Mouse (Mus musculus) cerebellum, adult 11 months (tissue): Measurements from ENCODE around the gene Nln.

ENCODE experiments used
- DNase-seq: peaks from one replicate; pipeline ENCODE4 v3.0.0; 2022

Nln gene

GRCm38 (mm10) chr13:104109288-104109815, at the start of gene Nln, which contains the start of gene Sgtb:
TSS of gene Nln (minus strand) at chr13:104109614.
TSS of gene Sgtb (plus strand) at chr13:104109741.
- peak; percentile 76 for DNase-seq

DNA sequence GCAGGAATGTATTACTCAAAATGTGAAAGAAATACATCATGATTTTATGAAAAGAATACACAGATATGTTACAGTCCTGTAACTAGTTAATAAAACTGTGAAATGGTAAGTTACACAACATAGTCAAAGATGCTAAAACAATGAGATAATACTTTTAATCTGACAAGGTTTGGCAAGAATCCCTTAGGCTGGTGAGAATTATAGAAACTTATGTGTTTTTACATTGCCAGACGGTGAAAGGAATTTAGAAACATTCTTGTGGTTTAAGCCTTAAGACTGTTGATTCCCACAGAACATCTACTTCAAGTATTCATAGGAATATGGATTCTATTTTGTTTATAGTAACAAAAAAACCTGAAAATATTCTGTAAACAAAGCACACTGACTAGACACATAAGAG, 46.3 kb upstream of the Nln start:
- DNase-seq: no peak

GRCm38 (mm10) chr13:104155106-104155505, 45.7 kb upstream of the Nln start:
- no peak for DNase-seq

DNA sequence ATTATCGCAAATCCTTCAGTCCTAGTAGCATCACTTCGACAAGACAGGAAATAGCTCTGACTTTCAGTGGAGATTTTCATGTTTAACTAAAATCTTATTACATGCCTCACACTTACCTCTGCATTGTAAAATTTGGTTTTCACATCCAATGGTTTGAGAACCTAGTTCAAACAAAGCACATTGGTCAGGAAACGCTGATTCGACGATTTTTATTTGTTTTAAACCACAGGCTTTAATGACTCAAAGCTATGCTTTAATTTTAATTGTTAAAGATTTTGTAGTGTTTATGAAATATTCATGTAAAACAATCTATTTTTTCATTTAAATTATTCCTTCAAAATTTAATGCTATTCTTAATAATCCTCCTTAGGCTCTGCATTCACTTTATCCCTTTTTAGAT, 44.8 kb upstream of the Nln start:
- no peak for DNase-seq

GRCm38 (mm10) chr13:104145646-104146045, 36.2 kb upstream of the Nln start:
- no peak for DNase-seq

GRCm38 (mm10) chr13:104144871-104145270, 35.5 kb upstream of the Nln start:
- no peak for DNase-seq

DNA sequence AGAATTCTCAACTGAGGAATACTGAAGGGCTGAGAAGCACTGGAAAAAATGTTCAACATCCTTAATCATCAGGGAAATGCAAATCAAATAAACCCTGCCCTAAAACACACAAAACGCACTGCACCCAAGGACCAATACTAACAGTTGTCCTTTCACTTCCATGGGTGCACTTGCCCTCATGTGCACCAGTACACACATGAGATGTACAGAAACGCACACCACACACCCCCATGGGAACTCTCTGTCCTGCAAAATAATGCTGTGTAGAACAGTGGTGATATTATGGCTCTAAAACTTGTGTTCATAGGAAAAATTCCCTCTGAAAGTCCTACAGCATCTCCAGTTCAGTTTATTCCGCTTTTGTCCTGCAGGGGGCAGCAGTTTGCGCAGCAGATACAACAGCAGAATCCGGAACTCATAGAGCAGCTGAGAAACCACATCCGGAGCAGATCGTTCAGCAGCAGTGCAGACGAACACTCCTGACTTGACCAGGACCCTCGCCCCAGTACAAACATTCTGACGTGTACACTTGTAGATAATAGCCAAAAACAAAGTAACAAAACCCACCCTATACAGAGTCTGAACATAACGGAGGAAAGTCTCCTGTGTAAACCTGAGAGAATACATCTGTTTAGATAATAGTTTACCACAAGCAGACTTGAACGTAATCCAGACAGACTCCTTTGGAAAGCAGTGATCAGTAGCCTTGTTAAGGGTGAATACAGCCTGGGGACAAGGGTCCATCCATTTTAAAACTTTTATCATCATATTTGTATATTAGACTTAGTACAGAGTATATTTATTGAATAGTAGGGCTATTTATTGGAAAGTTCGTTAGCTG, 30.2 kb upstream of the Nln start:
- peak; percentile 66 for DNase-seq

GRCm38 (mm10) chr13:104134510-104135085, 25.2 kb upstream of the Nln start:
- no peak for DNase-seq

- no peak for DNase-seq
These were observed 23.1 kb upstream of the Nln start for GRCm38 (mm10) chr13:104132561-104132960.

DNA sequence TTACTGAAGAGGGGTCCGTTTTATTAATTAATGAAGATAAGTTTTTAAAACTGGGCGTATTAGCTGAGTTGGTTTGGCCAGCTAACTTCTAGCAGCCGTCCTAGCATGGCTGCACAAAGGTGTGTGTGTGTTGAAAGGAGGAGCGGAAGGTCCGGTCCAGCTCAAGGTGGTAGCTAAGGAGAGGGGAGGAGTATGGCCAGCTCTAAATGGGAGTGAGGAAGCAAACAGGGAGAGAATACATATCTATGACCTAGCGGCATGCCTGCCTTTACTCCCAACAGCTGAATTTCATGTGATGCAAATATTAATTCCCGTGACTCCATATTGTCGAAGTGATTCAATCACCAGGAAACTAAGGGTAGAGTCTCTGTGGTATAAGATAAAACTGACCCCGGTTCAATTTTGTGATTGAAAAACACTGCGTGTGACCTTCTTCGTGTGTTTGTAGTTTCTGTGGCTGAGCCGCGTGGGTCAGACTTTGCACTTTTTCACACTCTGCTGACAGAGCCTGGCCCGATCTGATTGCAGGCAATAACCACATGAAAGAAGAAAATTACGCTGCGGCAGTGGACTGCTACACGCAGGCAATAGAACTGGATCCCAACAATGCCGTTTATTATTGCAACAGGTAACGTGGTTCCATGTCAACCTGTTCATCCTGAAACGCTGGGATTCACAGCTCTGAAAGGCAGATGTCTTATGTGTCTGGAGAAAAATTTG, 14.4 kb upstream of the Nln start:
- no peak for DNase-seq

- DNase-seq: no peak
These were observed 12.8 kb upstream of the Nln start for GRCm38 (mm10) chr13:104122078-104122840.

DNA sequence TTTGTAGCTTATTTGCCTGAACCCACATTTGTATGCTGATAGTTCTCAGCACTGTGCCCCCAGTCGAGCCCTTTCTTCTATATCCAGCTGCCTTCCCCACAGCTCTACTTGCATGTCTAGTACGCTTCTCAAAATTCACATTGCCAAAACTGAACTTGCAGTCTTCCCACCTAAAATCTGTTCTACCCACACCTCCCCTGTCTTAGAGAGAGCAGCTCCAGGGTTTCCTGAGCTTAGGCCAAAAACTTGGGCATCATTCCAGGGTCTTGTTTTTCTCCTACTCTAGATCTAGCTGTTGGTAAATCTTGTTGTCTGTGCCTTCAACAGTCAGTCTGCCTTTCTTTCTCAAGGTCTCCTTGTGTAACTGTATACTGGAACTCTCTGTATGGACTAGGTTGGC, 5.4 kb upstream of the Nln start:
- no peak for DNase-seq

DNA sequence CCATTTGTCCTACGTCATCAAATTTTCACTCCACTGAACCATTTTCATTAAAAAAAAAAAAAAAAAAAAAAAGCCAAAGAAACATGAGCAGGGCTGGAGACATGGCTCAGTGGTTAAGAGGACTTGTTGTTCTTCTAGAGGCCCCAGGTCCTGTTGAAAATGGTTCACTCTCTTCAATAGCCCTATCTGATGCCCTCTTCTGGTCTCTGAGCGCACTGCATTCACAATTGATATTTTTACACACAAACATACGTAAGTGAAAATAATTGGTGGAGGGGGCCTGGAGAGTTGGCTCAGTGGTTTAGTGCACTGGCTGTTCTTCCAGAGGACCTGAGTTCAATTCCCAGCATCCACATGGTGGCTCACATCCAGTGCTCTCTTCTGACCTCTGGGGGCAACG, 4.4 kb upstream of the Nln start:
- DNase-seq: no peak

GRCm38 (mm10) chr13:104112266-104112900, 3.0 kb upstream of the Nln start:
- no peak for DNase-seq

DNA sequence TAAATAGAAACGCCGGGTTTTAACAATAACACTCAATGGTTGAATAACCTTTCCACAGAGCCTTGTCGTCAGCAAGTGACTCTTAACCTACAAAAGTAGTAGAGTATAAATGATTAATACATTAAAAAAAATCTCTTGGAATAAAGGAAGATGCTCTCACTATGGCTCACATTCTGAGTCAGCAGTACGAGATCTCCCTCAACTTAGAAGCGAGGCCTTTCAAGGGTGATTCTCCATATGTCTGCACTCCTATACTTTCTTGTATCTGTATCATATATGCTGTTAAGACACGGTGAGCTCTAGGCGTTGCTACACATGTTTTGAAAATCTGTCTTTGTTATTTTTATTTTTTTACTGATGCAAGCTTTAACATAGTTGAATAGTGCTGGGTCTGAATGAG, 1.1 kb upstream of the Nln start:
- DNase-seq: no peak

- peak; percentile 64 for DNase-seq
These were observed 555 bp upstream of the Nln start for GRCm38 (mm10) chr13:104109816-104110521.

DNA sequence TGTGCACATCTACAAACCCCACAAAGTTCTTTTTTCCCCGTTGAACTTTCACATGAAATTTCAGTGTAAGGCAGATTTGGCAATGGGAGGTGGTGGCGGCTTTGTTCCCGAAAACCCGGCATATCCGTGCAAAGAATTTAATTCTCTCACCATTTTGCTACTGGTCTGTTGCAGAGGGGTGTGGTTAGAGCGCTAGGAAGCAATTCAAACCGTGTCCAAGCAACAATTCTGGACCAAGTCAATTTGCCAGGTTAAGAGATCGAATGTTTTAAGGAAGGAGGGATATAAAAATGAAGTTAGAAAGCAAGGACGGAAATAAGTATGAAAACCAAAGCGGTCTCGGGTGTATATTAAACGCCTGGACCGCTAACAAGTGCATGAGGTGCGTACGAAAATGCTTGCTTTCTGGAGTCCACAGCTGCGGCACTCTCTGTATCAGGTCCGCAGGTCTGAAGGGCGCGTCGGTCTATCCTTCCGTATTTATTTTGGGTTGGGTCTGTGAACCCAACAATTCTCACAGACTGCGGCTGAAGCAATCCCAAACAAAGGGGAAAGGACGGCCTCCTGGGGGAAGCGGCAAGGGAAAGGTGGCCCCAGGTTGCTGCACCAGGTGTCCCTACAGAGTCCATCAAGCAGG, 645 bp downstream of the Nln start:
- DNase-seq: no peak

DNA sequence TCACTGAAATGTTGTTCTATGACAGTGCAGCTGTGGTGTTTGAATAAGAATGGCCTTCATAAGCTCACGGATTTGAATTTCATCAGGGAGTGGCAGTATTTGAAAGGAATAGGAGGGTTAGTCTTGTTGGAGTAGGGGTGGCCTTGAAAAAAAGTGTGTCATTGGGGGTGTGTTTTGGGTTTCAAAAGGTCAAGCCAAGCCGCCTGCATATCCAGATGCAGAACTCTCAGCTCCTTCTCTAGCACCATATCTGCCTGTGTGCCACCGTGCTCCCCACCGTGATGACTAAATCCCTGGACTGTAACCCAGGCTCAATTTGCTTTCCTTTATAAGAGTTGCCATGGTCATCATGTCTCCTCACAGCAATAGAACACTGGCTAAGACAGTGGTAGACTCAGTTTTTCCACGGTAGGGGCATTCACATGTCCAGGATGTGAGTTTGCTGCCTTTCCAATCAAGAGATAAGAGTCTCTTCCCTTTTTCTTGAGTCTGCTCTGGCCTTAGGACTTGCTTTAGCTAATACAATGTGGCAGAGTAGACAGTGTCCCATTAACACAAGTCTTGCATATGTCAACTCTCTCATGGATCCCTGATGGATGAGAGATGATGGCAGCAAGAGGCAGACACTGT, 7.7 kb downstream of the Nln start:
- DNase-seq: no peak

DNA sequence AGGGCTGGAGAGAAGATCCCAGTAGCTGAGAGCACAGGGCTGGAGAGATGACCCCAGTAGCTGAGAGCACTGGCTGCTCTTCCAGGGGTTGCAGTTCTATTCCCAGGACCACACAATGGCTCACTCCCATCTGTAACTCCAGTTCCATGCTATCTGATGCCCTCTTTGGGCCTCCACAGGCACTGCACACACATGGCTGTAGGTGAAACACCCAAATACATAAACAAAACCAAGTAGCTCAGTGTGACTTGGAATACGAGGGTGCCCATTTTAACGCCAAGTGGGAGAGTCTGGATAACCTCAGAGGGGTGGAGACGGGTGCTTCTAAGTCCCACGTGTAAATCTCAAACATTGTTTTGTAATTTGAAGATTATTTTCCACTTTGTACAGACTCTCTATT, 9.0 kb downstream of the Nln start:
- no peak for DNase-seq

- no peak for DNase-seq
These were observed 12.2 kb downstream of the Nln start for GRCm38 (mm10) chr13:104097190-104097589.

GRCm38 (mm10) chr13:104095955-104096354, 13.5 kb downstream of the Nln start:
- no peak for DNase-seq
